Mouse (Mus musculus): ENCODE measurements around the gene Eif1b.

DNA sequence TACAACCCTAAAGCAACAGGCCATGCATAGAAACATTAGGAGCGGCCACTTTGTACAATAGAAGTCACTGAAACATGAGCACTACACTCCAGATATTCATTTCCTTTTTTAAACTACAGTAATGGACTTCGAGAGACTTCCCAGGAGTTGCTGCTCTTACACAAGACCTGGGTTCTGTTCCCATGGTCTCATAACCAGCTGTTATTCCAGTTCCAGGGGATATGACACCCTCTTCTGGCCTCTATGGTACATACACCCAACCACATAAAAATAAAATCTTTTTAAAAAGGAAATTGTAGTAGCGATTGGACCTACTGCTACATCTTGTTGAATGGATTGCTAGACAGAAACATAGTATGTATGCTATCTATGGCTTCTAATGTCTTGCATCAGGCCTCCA is 523 bp upstream of the Eif1b start:
- TF ChIP-seq TBP (conservative IDR thresholded peaks at IDR 0.05; ENCODE audit: low read depth, low read length) (no peak), KAT2A (IDR thresholded peaks at IDR 0.05; ENCODE audit: insufficient replicate concordance, low read length) (no peak), POLR2A (IDR thresholded peaks at IDR 0.05; ENCODE audit: low read depth, low read length) (no peak), BHLHE40 (IDR thresholded peaks at IDR 0.05; ENCODE audit: low read depth, low read length) (no peak), ZC3H11A (IDR thresholded peaks at IDR 0.05; ENCODE audit: low read depth, low read length) (no peak)

Measured in CH12.LX (cell line).